Comparison of ENCODE assay signal across 9 mouse cellular contexts in the genomic region with DNA sequence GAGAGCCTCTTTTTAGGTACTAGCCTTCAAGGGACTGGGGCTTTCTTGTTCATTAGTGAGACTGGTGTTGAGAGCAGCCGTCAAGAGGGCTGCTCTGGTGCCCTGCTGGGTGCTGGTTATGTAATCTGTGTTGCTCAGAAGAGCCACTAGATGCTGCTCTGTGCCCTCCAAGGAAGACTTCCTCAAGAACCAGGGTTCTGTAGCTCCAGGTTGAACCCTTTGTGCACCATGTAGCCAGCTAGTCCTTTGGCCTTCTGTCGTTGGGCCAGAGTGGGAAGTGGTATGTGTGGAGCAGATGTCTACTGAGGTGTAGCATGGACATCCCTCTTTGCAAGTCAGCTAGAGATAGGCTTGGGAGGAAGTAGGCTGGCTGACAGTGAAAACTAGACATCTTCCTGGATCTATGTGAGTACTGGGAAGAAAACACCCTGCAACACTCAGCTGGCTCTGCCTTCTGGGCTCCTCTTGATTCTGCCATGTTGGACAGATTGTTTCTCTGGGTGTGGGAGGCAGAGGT. TPM values are rescaled to one million over a fixed set of nuclear protein-coding genes. Genes with fewer than 3 reads are reported as not detected.
DNase-seq lines count a peak whose midpoint lies in the region; ATAC-seq and TF ChIP-seq lines count a peak whose summit lies in the region.
"Had no signal": no experiment of that assay in that cellular context is flagged by ENCODE, and none has a peak within 500 bp of the region (broad histone marks: within the 10 kb centered on the region; RNA-seq: fewer than 3 reads in every experiment).

No protein-coding gene starts in this region.

- DNase-seq in gastrocnemius, adult 2 months = no peak
- DNase-seq in gastrocnemius, postnatal 4 days (ENCODE audit: low spot score in 2 of 2) = no peak
- no peak for DNase-seq in embryo, embryonic 10.5 days (ENCODE audit: low spot score)
- DNase-seq in spleen, adult 12 weeks (ENCODE audit: low spot score) = no peak

- H3K36me3 ChIP-seq in midbrain, embryonic 15.5 days (replicated peaks) = peaks cover 33% of the 10 kb centered on the region
- peaks cover 8% of the 10 kb centered on the region for H3K36me3 ChIP-seq in midbrain, embryonic 16.5 days (ENCODE audit: control insufficient read depth, insufficient read depth, low read length)

- H3K4me2 ChIP-seq in midbrain, embryonic 15.5 days = no peak overlapping the region
- no peak overlapping the region for H3K4me2 ChIP-seq in midbrain, embryonic 16.5 days (ENCODE audit: low read length)

- TF ChIP-seq POLR2A in olfactory bulb, adult 2 months (IDR thresholded peaks at IDR 0.05; ENCODE audit: insufficient read depth, low read depth, low read length) = no peak

- intact Hi-C loops in gastrocnemius, adult 2 months (cut with DNase I) = no loop called here

- no peak overlapping the region for H3K4me3 ChIP-seq in gastrocnemius, adult 2 months
- no peak overlapping the region for H3K4me3 ChIP-seq in midbrain, embryonic 15.5 days
- H3K4me3 ChIP-seq in midbrain, embryonic 16.5 days (ENCODE audit: low read depth, low read length) = no peak overlapping the region
- H3K4me3 ChIP-seq in olfactory bulb, adult 2 months (ENCODE audit: insufficient read depth, low read depth, low read length) = no peak overlapping the region

- TF ChIP-seq CTCF in gastrocnemius, adult 2 months (IDR thresholded peaks at IDR 0.05) = peak; percentile 24; the same call in 1 of the 2 replicates
- no peak for TF ChIP-seq CTCF in olfactory bulb, adult 2 months (IDR thresholded peaks at IDR 0.05; ENCODE audit: insufficient read depth, low read depth, low read length)

- no peaks in the 10 kb centered on the region for H3K9me3 ChIP-seq in midbrain, embryonic 15.5 days
- H3K9me3 ChIP-seq in midbrain, embryonic 16.5 days (replicated peaks; ENCODE audit: control insufficient read depth, low read length, poor library complexity, severe bottlenecking) = no peaks in the 10 kb centered on the region

- H3K27ac ChIP-seq in gastrocnemius, adult 2 months = no peak overlapping the region
- peak overlapping the region; percentile 50; the same call in 1 of the 2 replicates for H3K27ac ChIP-seq in midbrain, embryonic 15.5 days
- no peak overlapping the region for H3K27ac ChIP-seq in midbrain, embryonic 16.5 days (ENCODE audit: low read length)
- peak overlapping the region; percentile 80 for H3K27ac ChIP-seq in olfactory bulb, adult 2 months (ENCODE audit: insufficient read depth, low read depth, low read length)

- H3K27me3 ChIP-seq in midbrain, embryonic 15.5 days (replicated peaks) = no peaks in the 10 kb centered on the region
- no peaks in the 10 kb centered on the region for H3K27me3 ChIP-seq in midbrain, embryonic 16.5 days (ENCODE audit: control insufficient read depth, insufficient read depth, low read depth, low read length)
- H3K27me3 ChIP-seq: Patski had no signal

- no peak overlapping the region for H3K9ac ChIP-seq in midbrain, embryonic 15.5 days
- no peak overlapping the region for H3K9ac ChIP-seq in midbrain, embryonic 16.5 days (ENCODE audit: low read depth, low read length)

- peaks cover 10% of the 10 kb centered on the region for H3K4me1 ChIP-seq in midbrain, embryonic 15.5 days
- H3K4me1 ChIP-seq in midbrain, embryonic 16.5 days (ENCODE audit: control insufficient read depth, insufficient read depth, low read length) = no peaks in the 10 kb centered on the region; the same call in 1 of the 2 replicates
- peaks cover 16% of the 10 kb centered on the region for H3K4me1 ChIP-seq in olfactory bulb, adult 2 months (ENCODE audit: control insufficient read depth, insufficient read depth, low read length)

- ATAC-seq in midbrain, embryonic 15.5 days (replicated peaks) = no peak
- no peak for ATAC-seq in midbrain, embryonic 16.5 days
- ATAC-seq in common myeloid progenitor, adult 5-6 weeks (replicated peaks; ENCODE audit: low read depth, poor library complexity, severe bottlenecking) = peak; percentile 45
- ATAC-seq: Patski had no signal

- 26% methylated on average over 2 of the region's 2 CpGs for WGBS in midbrain, embryonic 15.5 days
- 32% methylated on average over 2 of the region's 2 CpGs for WGBS in midbrain, embryonic 16.5 days
- WGBS in olfactory bulb, adult 2 months = 7% methylated on average over 2 of the region's 2 CpGs

RNA-seq across cellular contexts. Expression of a gene that starts 2.6 kb away (rescaled TPM):
- under 1 TPM; 0.20 to 0.42 TPM for total RNA-seq in gastrocnemius, adult 2 months (2021)
- total RNA-seq in gastrocnemius, postnatal 4 days (2021) = 10 to 100 TPM; 11.7 to 13.1 TPM
- 102 and 105 TPM in 2 replicates for polyA plus RNA-seq in midbrain, embryonic 15.5 days (2015; fragmentation: Nextera tagmentation; extraction: Ambion mirVana)
- polyA plus RNA-seq in midbrain, embryonic 16.5 days (2015; fragmentation: Nextera tagmentation; extraction: Ambion mirVana) = 90.2 and 91.0 TPM in 2 replicates
- total RNA-seq in common myeloid progenitor, adult 5-6 weeks (2017) = 1.5 and 6.5 TPM in 2 replicates
- polyA plus RNA-seq in olfactory bulb, adult 2 months (2012; ENCODE audit: insufficient read depth, insufficient read length, low replicate concordance, missing spikeins) = 97.4 and 147 TPM in 2 replicates

RNA-seq across cellular contexts. Expression of a gene that starts 45.8 kb away (rescaled TPM):
- 100 to 1,000 TPM; 138 to 169 TPM for total RNA-seq in gastrocnemius, adult 2 months (2021)
- 100 to 1,000 TPM; 126 to 134 TPM for total RNA-seq in gastrocnemius, postnatal 4 days (2021)
- polyA plus RNA-seq in midbrain, embryonic 15.5 days (2015; fragmentation: Nextera tagmentation; extraction: Ambion mirVana) = 273 and 278 TPM in 2 replicates
- polyA plus RNA-seq in midbrain, embryonic 16.5 days (2015; fragmentation: Nextera tagmentation; extraction: Ambion mirVana) = 270 and 301 TPM in 2 replicates
- 81.0 and 107 TPM in 2 replicates for total RNA-seq in common myeloid progenitor, adult 5-6 weeks (2017)
- polyA plus RNA-seq in olfactory bulb, adult 2 months (2012; ENCODE audit: insufficient read depth, insufficient read length, low replicate concordance, missing spikeins) = not detected in 2 replicates

Comparison
In these comparisons a context has a peak if more than half of its experiments do, and no peak if none do; other contexts are left out.
1. H3K27ac ChIP-seq: peak in midbrain, embryonic 15.5 days (single experiment) and olfactory bulb, adult 2 months (single experiment); none in gastrocnemius, adult 2 months (single experiment) and midbrain, embryonic 16.5 days (single experiment).